Mouse (Mus musculus) stomach, postnatal 0 days (tissue): ENCODE measurements around the gene Fpgs. TPM values are rescaled to one million over a fixed set of nuclear protein-coding genes. Genes with fewer than 3 reads are reported as not detected.
A peak's percentile ranks its signal among the peaks of the same experiment; 100 is the strongest.

Source experiments
- ATAC-seq: fragments of 200-750 bp; cut with Nextera tagmentation; 2 replicates; pipeline ENCODE4 v1.8.0; 2017; ENCODE audit not compliant: low FRiP score, low TSS enrichment
- DNase-seq: peaks from one replicate; pipeline ENCODE4 v3.0.0-alpha.2; 2016; ENCODE audit warnings: low spot score
- H3K27ac ChIP-seq: fragments of 300-500 bp; sonication (generic); replicated peaks from 2 replicates; pipeline ENCODE4 v1.5.1; 2014; ENCODE audit warnings: mild to moderate bottlenecking, control low read depth
- H3K27me3 ChIP-seq: fragments of 300-500 bp; sonication (generic); 2 replicates; pipeline ENCODE4 v1.6.1; 2014; ENCODE audit warnings: low read length; ENCODE audit not compliant: control insufficient read depth, insufficient read depth
- H3K36me3 ChIP-seq: fragments of 300-500 bp; sonication (generic); 2 replicates; pipeline ENCODE4 v1.6.1; 2014; ENCODE audit warnings: low read length, mixed read lengths; ENCODE audit not compliant: control insufficient read depth, insufficient read depth
- H3K4me1 ChIP-seq: fragments of 300-500 bp; sonication (generic); replicated peaks from 2 replicates; pipeline ENCODE4 v1.6.1; 2014; ENCODE audit warnings: antibody characterized with exemption; ENCODE audit not compliant: control insufficient read depth, insufficient read depth
- H3K4me2 ChIP-seq: fragments of 300-500 bp; sonication (generic); replicated peaks from 2 replicates; pipeline ENCODE4 v1.6.1; 2014; ENCODE audit warnings: low read depth, mild to moderate bottlenecking, control low read depth, moderate library complexity
- H3K4me3 ChIP-seq: fragments of 300-500 bp; sonication (generic); 2 replicates; pipeline ENCODE4 v1.5.1; 2014; ENCODE audit warnings: low read depth, low read length, control low read depth
- H3K9ac ChIP-seq: fragments of 300-500 bp; sonication (generic); 2 replicates; pipeline ENCODE4 v1.6.1; 2014; ENCODE audit warnings: mild to moderate bottlenecking, low read length, control low read depth, mixed read lengths
- H3K9me3 ChIP-seq: fragments of 300-500 bp; sonication (generic); 2 replicates; pipeline ENCODE4 v1.6.1; 2016; ENCODE audit warnings: low read length; ENCODE audit not compliant: control insufficient read depth
- CTCF ChIP-seq: IDR thresholded peaks from 2 replicates; pipeline ENCODE4 v1.5.1; 2016; ENCODE audit warnings: antibody characterized with exemption, low read depth, mild to moderate bottlenecking, moderate library complexity
- EP300 ChIP-seq: optimal IDR thresholded peaks from 2 replicates; pipeline ENCODE3; 2016; ENCODE audit warnings: antibody characterized with exemption
- WGBS: fragments of 180-500 bp; shearing (Covaris S2); extraction: QIAGEN DNeasy Blood & Tissue Kit; methylation state at CpG from one replicate; pipeline ENCODE4 v1.1.7; 2014; 5-methylcytosine and 5-hydroxymethylcytosine counted together
- polyA plus RNA-seq: library from polyadenylated mRNA; unstranded; fragments of >200 nt; fragmentation: Nextera tagmentation; extraction: Ambion mirVana; gene quantifications from 2 replicates; pipeline ENCODE4 v1.2.1, GENCODE M21; 2015

The Fpgs gene
- polyA plus RNA-seq, 1 experiment from 2014 or later = 15.1 TPM

- Histone ChIP-seq H3K4me2 (peak overlapping the region; percentile 95; the same call in 1 of the 2 replicates), H3K9me3 (no peaks in the 10 kb centered on the region), H3K27ac (no peak overlapping the region), H3K4me3 (no peak overlapping the region), H3K36me3 (peaks cover 4% of the 10 kb centered on the region; the same call in 1 of the 2 replicates), H3K4me1 (peaks cover 4% of the 10 kb centered on the region), H3K9ac (no peak overlapping the region), H3K27me3 (no peaks in the 10 kb centered on the region)
- ATAC-seq = no peak
- 89% methylated on average over 14 of the region's 14 CpGs for WGBS
- no peak for DNase-seq
- TF ChIP-seq EP300 = no peak
- no peak for TF ChIP-seq CTCF
These were observed 11.4 kb downstream of the Fpgs start for GRCm38 (mm10) chr2:32692496-32692895.

GRCm38 (mm10) chr2:32691041-32691440, 12.9 kb downstream of the Fpgs start:
- no peaks in the 10 kb centered on the region for H3K9me3 ChIP-seq
- ATAC-seq = no peak
- DNase-seq = no peak
- H3K27me3 ChIP-seq = no peaks in the 10 kb centered on the region
- H3K4me3 ChIP-seq = no peak overlapping the region
- no peak overlapping the region for H3K27ac ChIP-seq
- H3K4me2 ChIP-seq = no peak overlapping the region
- peaks cover 4% of the 10 kb centered on the region for H3K4me1 ChIP-seq
- WGBS = 61% methylated on average over 11 of the region's 11 CpGs
- TF ChIP-seq CTCF = no peak
- no peak for TF ChIP-seq EP300
- peaks cover 12% of the 10 kb centered on the region for H3K36me3 ChIP-seq
- no peak overlapping the region for H3K9ac ChIP-seq

GRCm38 (mm10) chr2:32689420-32689819, 14.5 kb downstream of the Fpgs start:
- Histone ChIP-seq H3K4me3 (no peak overlapping the region), H3K27me3 (no peaks in the 10 kb centered on the region), H3K9ac (no peak overlapping the region), H3K9me3 (no peaks in the 10 kb centered on the region), H3K27ac (no peak overlapping the region), H3K36me3 (peaks cover 18% of the 10 kb centered on the region), H3K4me2 (no peak overlapping the region), H3K4me1 (peaks cover 4% of the 10 kb centered on the region)
- ATAC-seq (peak; percentile 43; the same call in 1 of the 2 replicates), DNase-seq (peak; percentile 92)
- WGBS = 22% methylated on average over 5 of the region's 5 CpGs
- peak; percentile 100 for TF ChIP-seq CTCF
- TF ChIP-seq EP300 = no peak

GRCm38 (mm10) chr2:32687562-32687961, 16.4 kb downstream of the Fpgs start:
- Histone ChIP-seq H3K36me3 (peaks cover 31% of the 10 kb centered on the region), H3K27ac (no peak overlapping the region), H3K27me3 (no peaks in the 10 kb centered on the region), H3K4me1 (peaks cover 2% of the 10 kb centered on the region), H3K9me3 (no peaks in the 10 kb centered on the region), H3K9ac (no peak overlapping the region), H3K4me3 (no peak overlapping the region), H3K4me2 (no peak overlapping the region)
- TF ChIP-seq EP300 = no peak
- TF ChIP-seq CTCF = no peak
- ATAC-seq = no peak
- 92% methylated on average over 8 of the region's 8 CpGs for WGBS
- no peak for DNase-seq

GRCm38 (mm10) chr2:32686640-32687039, 17.3 kb downstream of the Fpgs start:
- TF ChIP-seq CTCF (no peak), EP300 (no peak)
- H3K36me3 ChIP-seq = peaks cover 31% of the 10 kb centered on the region

GRCm38 (mm10) chr2:32685807-32686206, 18.1 kb downstream of the Fpgs start:
- Histone ChIP-seq H3K4me1 (no peaks in the 10 kb centered on the region), H3K9ac (0 out of 2 replicates have a peak overlapping the region, but pooled peaks have one; percentile 13), H3K4me3 (no peak overlapping the region), H3K36me3 (peaks cover 31% of the 10 kb centered on the region), H3K27ac (no peak overlapping the region), H3K27me3 (no peaks in the 10 kb centered on the region), H3K4me2 (no peak overlapping the region), H3K9me3 (no peaks in the 10 kb centered on the region)
- DNase-seq = no peak
- TF ChIP-seq CTCF = no peak
- WGBS = 90% methylated on average over 3 of the region's 3 CpGs
- peak; percentile 10; the same call in 1 of the 2 replicates for ATAC-seq

More at GRCm38 (mm10) chr2:32686640-32687039, 17.3 kb downstream of the Fpgs start:
- H3K27me3 ChIP-seq = no peaks in the 10 kb centered on the region
- DNase-seq (no peak), ATAC-seq (no peak)
- 95% methylated on average over 5 of the region's 6 CpGs for WGBS
- H3K4me1 ChIP-seq = no peaks in the 10 kb centered on the region
- no peak overlapping the region for H3K4me2 ChIP-seq
- no peaks in the 10 kb centered on the region for H3K9me3 ChIP-seq
- H3K27ac ChIP-seq = no peak overlapping the region
- H3K4me3 ChIP-seq = no peak overlapping the region
- H3K9ac ChIP-seq = no peak overlapping the region
